Mouse (Mus musculus): ENCODE measurements at regions not wholly inside any gene's neighbourhood (a gene's known extent, or its start where the extent isn't known, plus 50 kb on each side); places are given as distances from the start of the nearest gene placed in this dataset.
A peak's percentile ranks its signal among the peaks of the same experiment; 100 is the strongest.

- no peak overlapping the region for H3K9ac ChIP-seq (replicated peaks)
- no peak overlapping the region for H3K4me2 ChIP-seq (ENCODE audit: low read depth, low read length)
- WGBS (ENCODE audit: insufficient replicate concordance), result 63% methylated on average over 1 of the region's 1 CpGs
- no peaks in the 10 kb centered on the region for H3K36me3 ChIP-seq (replicated peaks; ENCODE audit: insufficient read depth, low read length)
- ATAC-seq (no peak), DNase-seq (no peak)
- TF ChIP-seq EP300 (IDR thresholded peaks at IDR 0.05; ENCODE audit: low read depth) (no peak), CTCF (IDR thresholded peaks at IDR 0.05; ENCODE audit: low read depth) (no peak)
- no peak overlapping the region for H3K27ac ChIP-seq (ENCODE audit: low read depth)
- no peak overlapping the region for H3K4me3 ChIP-seq (ENCODE audit: low read depth, low read length)
- peaks cover 9% of the 10 kb centered on the region for H3K4me1 ChIP-seq (ENCODE audit: insufficient read depth)
- no peaks in the 10 kb centered on the region for H3K27me3 ChIP-seq (ENCODE audit: insufficient read depth, low read length)
- no peaks in the 10 kb centered on the region for H3K9me3 ChIP-seq (ENCODE audit: low read length)
Observed at GRCm38 (mm10) chr2:128361436-128361835, 229.6 kb upstream of the Spdye4c start.

- Histone ChIP-seq H3K9ac (replicated peaks) (no peak overlapping the region), H3K27ac (ENCODE audit: low read depth) (no peak overlapping the region), H3K4me3 (ENCODE audit: low read depth, low read length) (no peak overlapping the region), H3K4me2 (ENCODE audit: low read depth, low read length) (peak overlapping the region; percentile 59), H3K36me3 (replicated peaks; ENCODE audit: insufficient read depth, low read length) (no peaks in the 10 kb centered on the region), H3K9me3 (ENCODE audit: low read length) (no peaks in the 10 kb centered on the region; the same call in 1 of the 2 replicates), H3K27me3 (ENCODE audit: insufficient read depth, low read length) (no peaks in the 10 kb centered on the region), H3K4me1 (ENCODE audit: insufficient read depth) (peaks cover 9% of the 10 kb centered on the region)
- TF ChIP-seq CTCF (IDR thresholded peaks at IDR 0.05; ENCODE audit: low read depth) (no peak), EP300 (IDR thresholded peaks at IDR 0.05; ENCODE audit: low read depth) (no peak)
- DNase-seq (peak; percentile 53), ATAC-seq (peak; percentile 62; the same call in 1 of the 2 replicates)
- 26% methylated on average over 14 of the region's 14 CpGs for WGBS (ENCODE audit: insufficient replicate concordance)
Observed at GRCm38 (mm10) chr2:128364161-128364560, 226.8 kb upstream of the Spdye4c start.

DNA sequence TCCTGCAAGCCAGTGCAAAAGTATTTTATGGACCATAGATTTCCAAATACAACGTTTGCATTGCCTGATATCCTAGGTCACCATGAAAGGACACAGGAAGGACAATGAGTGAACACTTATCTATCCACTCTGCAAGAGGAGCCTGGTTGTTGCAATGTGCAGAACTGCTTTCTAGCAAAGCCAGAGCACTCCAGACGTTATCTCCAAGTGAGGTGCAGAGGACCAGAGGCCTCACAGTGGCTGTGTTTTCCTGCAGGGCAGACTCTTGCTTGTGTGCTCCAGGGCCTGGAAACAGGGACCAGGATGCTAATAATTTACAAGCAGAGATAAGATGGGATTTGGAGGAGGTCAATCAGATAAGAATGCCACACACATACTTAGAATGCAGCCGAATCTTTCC is 226.0 kb upstream of the Spdye4c start:
- no peaks in the 10 kb centered on the region for H3K27me3 ChIP-seq (ENCODE audit: insufficient read depth, low read length)
- peaks cover 9% of the 10 kb centered on the region for H3K4me1 ChIP-seq (ENCODE audit: insufficient read depth)
- H3K4me3 ChIP-seq (ENCODE audit: low read depth, low read length), result no peak overlapping the region
- no peak overlapping the region for H3K27ac ChIP-seq (ENCODE audit: low read depth)
- TF ChIP-seq CTCF (IDR thresholded peaks at IDR 0.05; ENCODE audit: low read depth) (no peak), EP300 (IDR thresholded peaks at IDR 0.05; ENCODE audit: low read depth) (no peak)
- no peak overlapping the region for H3K4me2 ChIP-seq (ENCODE audit: low read depth, low read length)
- ATAC-seq (no peak), DNase-seq (no peak)
- WGBS (ENCODE audit: insufficient replicate concordance), result 36% methylated on average over 3 of the region's 3 CpGs
- no peak overlapping the region for H3K9ac ChIP-seq (replicated peaks)
- H3K9me3 ChIP-seq (ENCODE audit: low read length), result no peaks in the 10 kb centered on the region; the same call in 1 of the 2 replicates
- no peaks in the 10 kb centered on the region for H3K36me3 ChIP-seq (replicated peaks; ENCODE audit: insufficient read depth, low read length)

DNA sequence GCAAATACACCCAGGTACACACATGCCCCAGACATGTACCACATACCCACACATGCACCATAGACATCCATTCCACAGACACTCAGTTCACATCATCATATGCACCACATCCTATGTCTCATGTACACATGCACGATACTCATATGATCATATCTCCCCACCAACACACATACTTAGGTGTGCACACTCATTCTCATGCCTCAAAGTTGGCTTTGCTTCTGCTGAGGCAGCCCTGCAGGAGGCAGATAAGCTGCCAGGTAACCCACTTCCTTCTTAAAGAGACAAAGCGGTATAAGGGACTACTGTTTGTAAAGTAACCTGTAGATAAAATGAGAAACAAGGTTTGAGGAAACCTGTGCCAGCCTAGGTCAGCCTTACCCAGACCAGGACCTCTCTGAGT is 225.2 kb upstream of the Spdye4c start:
- ATAC-seq (no peak), DNase-seq (no peak)
- Histone ChIP-seq H3K4me3 (ENCODE audit: low read depth, low read length) (no peak overlapping the region), H3K4me2 (ENCODE audit: low read depth, low read length) (no peak overlapping the region), H3K36me3 (replicated peaks; ENCODE audit: insufficient read depth, low read length) (no peaks in the 10 kb centered on the region), H3K9me3 (ENCODE audit: low read length) (no peaks in the 10 kb centered on the region; the same call in 1 of the 2 replicates), H3K27me3 (ENCODE audit: insufficient read depth, low read length) (no peaks in the 10 kb centered on the region), H3K9ac (replicated peaks) (no peak overlapping the region), H3K4me1 (ENCODE audit: insufficient read depth) (peaks cover 9% of the 10 kb centered on the region), H3K27ac (ENCODE audit: low read depth) (no peak overlapping the region)
- WGBS (ENCODE audit: insufficient replicate concordance), result 65% methylated on average over 2 of the region's 2 CpGs
- TF ChIP-seq CTCF (IDR thresholded peaks at IDR 0.05; ENCODE audit: low read depth) (no peak), EP300 (IDR thresholded peaks at IDR 0.05; ENCODE audit: low read depth) (no peak)

DNA sequence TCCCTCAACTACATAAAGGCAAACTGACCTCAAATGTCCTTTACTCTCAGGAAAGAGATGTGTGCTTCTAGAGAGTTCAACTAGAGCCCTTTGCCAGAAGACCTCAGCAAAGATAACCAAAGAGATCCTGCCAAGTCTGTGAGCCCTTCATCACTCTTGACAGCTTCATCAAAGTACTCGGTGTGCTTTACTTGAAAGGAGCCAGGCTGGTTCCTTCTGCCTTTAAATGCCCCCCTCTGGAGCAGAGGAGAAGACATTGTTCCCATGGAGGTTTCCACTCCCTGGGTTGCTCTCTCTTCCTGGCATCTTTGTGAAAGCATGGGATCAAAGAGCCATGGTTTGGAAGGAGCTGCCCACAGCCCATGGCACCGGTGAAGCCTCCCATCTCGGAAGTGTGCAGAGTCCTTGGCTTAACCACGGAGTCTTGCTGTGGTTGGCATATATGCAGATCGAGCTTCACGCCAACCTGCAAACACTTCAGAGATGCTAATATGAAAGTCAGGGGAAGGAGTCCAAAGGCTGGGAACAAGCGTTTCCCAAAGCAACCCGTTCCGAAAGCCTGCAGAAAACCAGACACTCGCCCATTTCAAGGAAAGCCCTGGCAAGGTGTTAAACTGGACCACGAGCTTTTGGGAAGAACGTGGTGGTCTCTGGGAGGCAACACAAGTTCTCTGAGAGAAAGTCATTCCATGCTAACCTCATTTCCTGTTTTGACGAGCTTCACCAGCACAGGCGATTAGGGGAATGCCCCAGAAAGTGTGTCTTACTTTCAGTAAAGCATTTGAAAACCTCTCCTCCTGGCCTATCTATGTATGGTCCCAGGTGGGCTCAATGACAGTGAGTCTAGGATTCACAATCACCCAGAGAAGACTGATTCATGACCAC is 223.5 kb upstream of the Spdye4c start:
- Histone ChIP-seq H3K9ac (replicated peaks) (no peak overlapping the region), H3K4me2 (ENCODE audit: low read depth, low read length) (no peak overlapping the region), H3K27me3 (ENCODE audit: insufficient read depth, low read length) (no peaks in the 10 kb centered on the region), H3K27ac (ENCODE audit: low read depth) (no peak overlapping the region), H3K36me3 (replicated peaks; ENCODE audit: insufficient read depth, low read length) (no peaks in the 10 kb centered on the region), H3K4me1 (ENCODE audit: insufficient read depth) (peaks cover 10% of the 10 kb centered on the region), H3K9me3 (ENCODE audit: low read length) (no peaks in the 10 kb centered on the region; the same call in 1 of the 2 replicates), H3K4me3 (ENCODE audit: low read depth, low read length) (no peak overlapping the region)
- WGBS (ENCODE audit: insufficient replicate concordance), result 72% methylated on average over 14 of the region's 14 CpGs
- no peak for TF ChIP-seq CTCF (IDR thresholded peaks at IDR 0.05; ENCODE audit: low read depth)
- no peak for TF ChIP-seq EP300 (IDR thresholded peaks at IDR 0.05; ENCODE audit: low read depth)
- DNase-seq, result no peak
- no peak for ATAC-seq

DNA sequence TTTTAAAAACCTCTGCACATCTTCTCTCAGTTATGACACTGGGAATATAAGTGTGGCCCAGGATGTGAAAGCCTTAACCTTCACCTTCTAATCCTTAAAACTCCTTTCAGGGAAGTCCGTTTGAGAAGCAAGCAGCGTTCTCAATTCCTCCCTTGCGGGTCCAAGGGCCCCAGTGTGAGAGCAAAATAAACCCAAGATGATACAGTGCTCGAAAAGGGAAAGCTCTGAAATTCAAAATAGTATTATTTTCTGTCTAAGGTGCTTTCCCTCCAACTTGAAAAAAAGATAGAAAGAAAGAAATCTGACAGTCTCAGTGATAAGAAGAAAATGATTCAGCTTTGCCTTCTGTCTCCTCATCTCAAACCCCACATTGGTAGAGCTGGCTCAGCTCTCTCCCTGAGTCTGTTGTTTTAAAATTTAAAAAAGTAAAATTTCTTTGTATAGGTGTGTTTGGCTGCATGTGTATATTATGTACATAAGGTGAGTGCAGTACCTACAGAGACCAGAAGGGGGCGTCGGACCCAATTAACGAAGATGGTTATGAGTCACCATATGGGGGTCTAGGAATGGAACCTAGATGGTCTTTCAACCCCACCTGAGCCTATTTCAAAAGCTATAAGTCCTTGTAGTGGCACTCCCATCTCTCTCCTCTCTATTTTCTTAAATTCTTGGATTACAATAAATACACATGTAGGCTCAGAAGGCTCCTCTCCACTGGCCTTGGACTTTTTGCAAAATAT is 222.3 kb upstream of the Spdye4c start:
- Histone ChIP-seq H3K27ac (ENCODE audit: low read depth) (no peak overlapping the region), H3K4me2 (ENCODE audit: low read depth, low read length) (no peak overlapping the region), H3K27me3 (ENCODE audit: insufficient read depth, low read length) (no peaks in the 10 kb centered on the region), H3K9ac (replicated peaks) (no peak overlapping the region), H3K9me3 (ENCODE audit: low read length) (no peaks in the 10 kb centered on the region; the same call in 1 of the 2 replicates), H3K36me3 (replicated peaks; ENCODE audit: insufficient read depth, low read length) (no peaks in the 10 kb centered on the region), H3K4me1 (ENCODE audit: insufficient read depth) (peaks cover 19% of the 10 kb centered on the region), H3K4me3 (ENCODE audit: low read depth, low read length) (no peak overlapping the region)
- DNase-seq, result no peak
- WGBS (ENCODE audit: insufficient replicate concordance), result 70% methylated on average over 7 of the region's 7 CpGs
- peak; percentile 52 for TF ChIP-seq CTCF (IDR thresholded peaks at IDR 0.05; ENCODE audit: low read depth)
- TF ChIP-seq EP300 (IDR thresholded peaks at IDR 0.05; ENCODE audit: low read depth), result no peak
- no peak for ATAC-seq
